Mouse (Mus musculus) liver, adult 2 months (tissue): ENCODE measurements around the gene Rapgef3.

Source experiments
- CTCF ChIP-seq: fragments of 200-500 bp; IDR thresholded peaks from 2 replicates; pipeline ENCODE4 v1.5.1; 2011; ENCODE audit warnings: low read depth, low read length, control low read depth
- POLR2A ChIP-seq: fragments of 200-500 bp; IDR thresholded peaks from 2 replicates; pipeline ENCODE4 v1.6.1; 2011; ENCODE audit warnings: low read length, control low read depth; ENCODE audit not compliant: insufficient read depth; ENCODE audit errors: extremely low read depth

GRCm38 (mm10) chr15:97748964-97749363, 18.8 kb downstream of the Rapgef3 start:
- TF ChIP-seq CTCF (no peak), POLR2A (no peak)
